Mouse (Mus musculus) MEL (cell line): ENCODE data around the gene Acrbp.

Experiments
- CTCF ChIP-seq, 3 experiments: IDR thresholded peaks in 2 of 3; conservative IDR thresholded peaks in 1 of 3; 2 replicates each; pipeline ENCODE4 v1.5.1; 2011 to 2012; ENCODE audit warnings: low read length in 3 of 3, low read depth in 2 of 3, mild to moderate bottlenecking in 2 of 3, improper control_type of control experiment in 1 of 3, inconsistent platforms in 1 of 3, mixed read lengths in 1 of 3, moderate library complexity in 1 of 3; ENCODE audit not compliant: control insufficient read depth in 1 of 3, insufficient read depth in 1 of 3, poor library complexity in 1 of 3, severe bottlenecking in 1 of 3
- ETS1 ChIP-seq: IDR thresholded peaks from 2 replicates; pipeline ENCODE4 v1.6.1; 2012; ENCODE audit warnings: low read depth, mild to moderate bottlenecking, inconsistent platforms, low read length, improper control_type of control experiment, moderate library complexity
- GATA1 ChIP-seq: IDR thresholded peaks from 2 replicates; pipeline ENCODE4 v1.6.1; 2011; ENCODE audit warnings: low read depth, low read length, improper control_type of control experiment
- KAT2A ChIP-seq: conservative IDR thresholded peaks from 2 replicates; pipeline ENCODE4 v1.6.1; 2012; ENCODE audit warnings: low read depth, low read length, improper control_type of control experiment, inconsistent platforms
- MYC ChIP-seq: IDR thresholded peaks from 2 replicates; pipeline ENCODE4 v1.6.1; 2011; ENCODE audit warnings: low read depth, mild to moderate bottlenecking, low read length, improper control_type of control experiment, moderate library complexity
- NELFE ChIP-seq: IDR thresholded peaks from 2 replicates; pipeline ENCODE4 v1.6.1; 2011; ENCODE audit warnings: low read depth, low read length, improper control_type of control experiment
- POLR2A ChIP-seq, 2 experiments: IDR thresholded peaks; 2 replicates each; pipeline ENCODE4 v1.6.1; 2011 to 2012; ENCODE audit warnings: low read length in 2 of 2, mild to moderate bottlenecking in 2 of 2, control low read depth in 1 of 2, improper control_type of control experiment in 1 of 2, low read depth in 1 of 2, moderate library complexity in 1 of 2; ENCODE audit not compliant: control insufficient read depth in 1 of 2, insufficient read depth in 1 of 2, poor library complexity in 1 of 2
- POLR2AphosphoS2 ChIP-seq: IDR thresholded peaks from 2 replicates; pipeline ENCODE4 v1.6.1; 2011; ENCODE audit warnings: low read length, improper control_type of control experiment
- SIN3A ChIP-seq: IDR thresholded peaks from 2 replicates; pipeline ENCODE4 v1.6.1; 2012; ENCODE audit warnings: low read length, improper control_type of control experiment, inconsistent platforms
- TAL1 ChIP-seq: IDR thresholded peaks from 2 replicates; pipeline ENCODE4 v1.6.1; 2012; ENCODE audit warnings: mild to moderate bottlenecking, inconsistent platforms, low read length, moderate library complexity, mixed read lengths
- TBP ChIP-seq: IDR thresholded peaks from 2 replicates; pipeline ENCODE4 v1.8.0; 2011; ENCODE audit warnings: low read depth, low read length, improper control_type of control experiment
- TCF12 ChIP-seq: IDR thresholded peaks from 2 replicates; pipeline ENCODE4 v1.6.1; 2014; ENCODE audit warnings: low read depth, mild to moderate bottlenecking, inconsistent platforms, low read length, improper control_type of control experiment, moderate library complexity
- UBTF ChIP-seq: IDR thresholded peaks from 2 replicates; pipeline ENCODE4 v1.6.1; 2012; ENCODE audit warnings: low read depth, mild to moderate bottlenecking, inconsistent platforms, low read length, improper control_type of control experiment, moderate library complexity, borderline replicate concordance; ENCODE audit not compliant: insufficient read depth

- no peak for TF ChIP-seq GATA1
- no peak for TF ChIP-seq CTCF (IDR thresholded peaks at IDR 0.05 in 2 of 3, conservative IDR thresholded peaks at IDR 0.05 in 1 of 3; ENCODE audit: control insufficient read depth in 1 of 3, insufficient read depth in 1 of 3, low read depth in 2 of 3, low read length in 3 of 3, poor library complexity in 1 of 3, severe bottlenecking in 1 of 3)
- TF ChIP-seq POLR2A (IDR thresholded peaks at IDR 0.05; ENCODE audit: control insufficient read depth in 1 of 2, insufficient read depth in 1 of 2, low read depth in 1 of 2, low read length in 2 of 2, poor library complexity in 1 of 2): no peak
- no peak for TF ChIP-seq TCF12
- TF ChIP-seq SIN3A: no peak
- no peak for TF ChIP-seq NELFE
- no peak for TF ChIP-seq ETS1
- TF ChIP-seq MYC: no peak
- TF ChIP-seq UBTF: no peak
- no peak for TF ChIP-seq TAL1
- no peak for TF ChIP-seq KAT2A
- TF ChIP-seq POLR2AphosphoS2: no peak
- no peak for TF ChIP-seq TBP
Observed at GRCm38 (mm10) chr6:125082801-125083386, 33.4 kb downstream of the Acrbp start.
